14 mouse cellular contexts compared by ENCODE assay signal in genomic region chr6:8486391-8487043, GRCm38 (mm10). TPM values are rescaled to one million over a fixed set of nuclear protein-coding genes. Genes with fewer than 3 reads are reported as not detected.
DNase-seq lines count a peak whose midpoint lies in the region; ATAC-seq and TF ChIP-seq lines count a peak whose summit lies in the region.
"Had no signal": no experiment of that assay in that cellular context is flagged by ENCODE, and none has a peak within 500 bp of the region (broad histone marks: within the 10 kb centered on the region; RNA-seq: fewer than 3 reads in every experiment).

No protein-coding gene starts in this region.

- peak overlapping the region; percentile 23; the same call in 1 of the 2 replicates for H3K27ac ChIP-seq in heart, embryonic 16.5 days (ENCODE audit: low read length)
- peak overlapping the region; percentile 88 for H3K27ac ChIP-seq in liver, embryonic 16.5 days (ENCODE audit: low read length)
- peak overlapping the region; percentile 51; the same call in 1 of the 2 replicates for H3K27ac ChIP-seq in small intestine, adult 2 months (ENCODE audit: insufficient read depth, low read depth, low read length)
- H3K27ac ChIP-seq: heart, adult 2 months; stomach, embryonic 15.5 days had no signal

- H3K4me2 ChIP-seq in heart, embryonic 16.5 days (ENCODE audit: low read depth, low read length): no peak overlapping the region
- peak overlapping the region; percentile 61 for H3K4me2 ChIP-seq in liver, embryonic 16.5 days (ENCODE audit: low read depth, low read length)
- H3K4me2 ChIP-seq: stomach, embryonic 15.5 days had no signal

- WGBS in heart, embryonic 16.5 days: 90% methylated on average over 17 of the region's 17 CpGs
- 83% methylated on average over 17 of the region's 17 CpGs for WGBS in liver, embryonic 16.5 days (ENCODE audit: insufficient replicate concordance)
- 92% methylated on average over 17 of the region's 17 CpGs for WGBS in small intestine, adult 2 months

- intact Hi-C loops in gastrocnemius, postnatal 14 days (cut with DNase I; ENCODE audit: low total_unique reads): no loop called here

- TF ChIP-seq CTCF in small intestine, adult 2 months (IDR thresholded peaks at IDR 0.05; ENCODE audit: extremely low read depth, insufficient read length, insufficient replicate concordance, low read depth, low read length): no peak

- H3K9me3 ChIP-seq in heart, embryonic 16.5 days (replicated peaks; ENCODE audit: control insufficient read depth, low read length): no peaks in the 10 kb centered on the region
- no peaks in the 10 kb centered on the region for H3K9me3 ChIP-seq in liver, embryonic 16.5 days (replicated peaks; ENCODE audit: control insufficient read depth, low read length)
- H3K9me3 ChIP-seq: megakaryocyte, embryonic 14.5 days; stomach, embryonic 15.5 days had no signal

- no peak for DNase-seq in heart, postnatal 4 days
- DNase-seq in thymus, postnatal 4 days: peak; percentile 43
- DNase-seq in thymus, postnatal 14 days: no peak
- DNase-seq in embryo, embryonic 11 days: no peak
- DNase-seq in gastrocnemius, postnatal 14 days: no peak
- DNase-seq: cerebellum, adult 18-20 months; kidney, postnatal 14 days; right cerebral cortex, postnatal 25 days had no signal

- H3K4me1 ChIP-seq in heart, embryonic 16.5 days (ENCODE audit: control insufficient read depth, insufficient read depth, low read length): peaks cover 11% of the 10 kb centered on the region
- peaks cover 33% of the 10 kb centered on the region for H3K4me1 ChIP-seq in liver, embryonic 16.5 days (ENCODE audit: control insufficient read depth, low read depth, low read length)
- peaks cover 2% of the 10 kb centered on the region; the same call in 1 of the 2 replicates for H3K4me1 ChIP-seq in small intestine, adult 2 months (ENCODE audit: control insufficient read depth, insufficient read depth, insufficient read length, low read length)
- H3K4me1 ChIP-seq: stomach, embryonic 15.5 days had no signal

- no peak for TF ChIP-seq POLR2A in small intestine, adult 2 months (IDR thresholded peaks at IDR 0.05; ENCODE audit: low read depth, low read length)

- no peak overlapping the region for H3K4me3 ChIP-seq in heart, embryonic 16.5 days (ENCODE audit: low read length)
- H3K4me3 ChIP-seq in liver, embryonic 16.5 days (ENCODE audit: low read depth, low read length): no peak overlapping the region; the same call in 1 of the 2 replicates
- H3K4me3 ChIP-seq in small intestine, adult 2 months (ENCODE audit: low read depth, low read length): no peak overlapping the region
- H3K4me3 ChIP-seq: heart, adult 2 months; megakaryocyte, embryonic 14.5 days; stomach, embryonic 15.5 days had no signal

- no peak overlapping the region for H3K9ac ChIP-seq in heart, embryonic 16.5 days (ENCODE audit: low read length)
- H3K9ac ChIP-seq in liver, embryonic 16.5 days (ENCODE audit: low read depth, low read length): peak overlapping the region; percentile 42
- H3K9ac ChIP-seq: stomach, embryonic 15.5 days had no signal

- no peak for ATAC-seq in heart, embryonic 16.5 days (replicated peaks; ENCODE audit: extremely low read depth, insufficient read depth, low FRiP score)
- no peak for ATAC-seq in liver, embryonic 16.5 days (ENCODE audit: low read depth)

- no peaks in the 10 kb centered on the region for H3K36me3 ChIP-seq in heart, embryonic 16.5 days (ENCODE audit: control insufficient read depth, insufficient read depth)
- no peaks in the 10 kb centered on the region for H3K36me3 ChIP-seq in liver, embryonic 16.5 days (ENCODE audit: control insufficient read depth, insufficient read depth)
- H3K36me3 ChIP-seq in small intestine, adult 2 months (ENCODE audit: control insufficient read depth, insufficient read depth, low read length): no peaks in the 10 kb centered on the region
- H3K36me3 ChIP-seq: stomach, embryonic 15.5 days had no signal

- no peaks in the 10 kb centered on the region for H3K27me3 ChIP-seq in heart, embryonic 16.5 days (ENCODE audit: control insufficient read depth, insufficient read depth, low read length)
- no peaks in the 10 kb centered on the region for H3K27me3 ChIP-seq in liver, embryonic 16.5 days (ENCODE audit: control insufficient read depth, insufficient read depth, low read depth, low read length)
- no peaks in the 10 kb centered on the region for H3K27me3 ChIP-seq in small intestine, adult 2 months (ENCODE audit: control insufficient read depth, insufficient read depth, low read length)
- H3K27me3 ChIP-seq: megakaryocyte, embryonic 14.5 days; stomach, embryonic 15.5 days had no signal

RNA-seq across cellular contexts. Expression of gene Glcci1, which starts 22.9 kb away (rescaled TPM):
- 2.5 and 4.0 TPM in 2 replicates for polyA plus RNA-seq in heart, embryonic 16.5 days (2015; fragmentation: Nextera tagmentation; extraction: Ambion mirVana)
- total RNA-seq in heart, postnatal 4 days (2021): 10 to 100 TPM; 15.4 to 16.7 TPM
- 1.0 and 1.2 TPM in 2 replicates for polyA plus RNA-seq in liver, embryonic 16.5 days (2015; fragmentation: Nextera tagmentation; extraction: Ambion mirVana)
- polyA plus RNA-seq in small intestine, adult 2 months (2012; rRNA removed): 3.2 and 3.5 TPM in 2 replicates
- total RNA-seq in gastrocnemius, postnatal 14 days (2021): 10 to 100 TPM in 1 of 2 experiments, 1 to 10 TPM in 1; 9.9 to 10.5 TPM

Comparison
In these comparisons a context has a peak if more than half of its experiments do, and no peak if none do; other contexts are left out.
1. H3K27ac ChIP-seq: peak in every context shown above with its lines; median percentile 88 in liver, embryonic 16.5 days; 51 in small intestine, adult 2 months; 23 in heart, embryonic 16.5 days.